Mouse (Mus musculus): ENCODE data around the gene Cog4.

- TF ChIP-seq POLR2A (IDR thresholded peaks at IDR 0.05; ENCODE audit: insufficient read depth, low read depth, low read length) = no peak
- no peak for TF ChIP-seq CTCF (IDR thresholded peaks at IDR 0.05)
- no peak for TF ChIP-seq EP300 (IDR thresholded peaks at IDR 0.05; ENCODE audit: insufficient read depth, low read depth, low read length)
These were observed 1.5 kb downstream of the Cog4 start for GRCm38 (mm10) chr8:110847645-110848495.
